Mouse (Mus musculus): ENCODE data around the gene Set. TPM values are rescaled to one million over a fixed set of nuclear protein-coding genes. Genes with fewer than 3 reads are reported as not detected.
A peak's percentile ranks its signal among the peaks of the same experiment; 100 is the strongest.

Gene Set
- polyA plus RNA-seq, 1 experiment from 2014 or later, result 659 TPM

- Histone ChIP-seq H3K36me3 (ENCODE audit: control insufficient read depth, insufficient read depth, low read length) (peaks cover 26% of the 10 kb centered on the region), H3K27me3 (replicated peaks; ENCODE audit: control insufficient read depth, insufficient read depth, low read length) (no peaks in the 10 kb centered on the region), H3K4me3 (ENCODE audit: low read depth, low read length) (no peak overlapping the region), H3K4me2 (no peak overlapping the region), H3K9me3 (ENCODE audit: control insufficient read depth, low read length) (no peaks in the 10 kb centered on the region), H3K27ac (ENCODE audit: low read depth, low read length) (no peak overlapping the region), H3K9ac (ENCODE audit: low read depth, low read length) (no peak overlapping the region), H3K4me1 (replicated peaks; ENCODE audit: control insufficient read depth, insufficient read depth, low read length) (peaks cover 14% of the 10 kb centered on the region)
- ATAC-seq (replicated peaks; ENCODE audit: low FRiP score) (no peak), DNase-seq (ENCODE audit: low spot score) (no peak)
- WGBS, result 71% methylated on average over 4 of the region's 4 CpGs
These were observed 51.1 kb downstream of the Set start for GRCm38 (mm10) chr2:30108260-30108659.

GRCm38 (mm10) chr2:30111500-30111899 lies 54.3 kb downstream of the Set start:
- ATAC-seq (replicated peaks; ENCODE audit: low FRiP score) (peak; percentile 84), DNase-seq (ENCODE audit: low spot score) (no peak)
- H3K9ac ChIP-seq (ENCODE audit: low read depth, low read length), result no peak overlapping the region
- H3K4me3 ChIP-seq (ENCODE audit: low read depth, low read length), result no peak overlapping the region
- 38% methylated on average over 2 of the region's 2 CpGs for WGBS
- H3K9me3 ChIP-seq (ENCODE audit: control insufficient read depth, low read length), result no peaks in the 10 kb centered on the region
- no peaks in the 10 kb centered on the region for H3K27me3 ChIP-seq (replicated peaks; ENCODE audit: control insufficient read depth, insufficient read depth, low read length)
- H3K36me3 ChIP-seq (ENCODE audit: control insufficient read depth, insufficient read depth, low read length), result peaks cover 21% of the 10 kb centered on the region
- H3K27ac ChIP-seq (ENCODE audit: low read depth, low read length), result no peak overlapping the region
- peak overlapping the region; percentile 31; the same call in 1 of the 2 replicates for H3K4me2 ChIP-seq
- peaks cover 14% of the 10 kb centered on the region for H3K4me1 ChIP-seq (replicated peaks; ENCODE audit: control insufficient read depth, insufficient read depth, low read length)

GRCm38 (mm10) chr2:30112564-30112963 lies 55.4 kb downstream of the Set start:
- WGBS, result 53% methylated on average over 5 of the region's 5 CpGs
- H3K4me1 ChIP-seq (replicated peaks; ENCODE audit: control insufficient read depth, insufficient read depth, low read length), result peaks cover 14% of the 10 kb centered on the region
- no peak overlapping the region for H3K4me3 ChIP-seq (ENCODE audit: low read depth, low read length)
- no peak overlapping the region for H3K4me2 ChIP-seq
- no peak overlapping the region for H3K27ac ChIP-seq (ENCODE audit: low read depth, low read length)
- no peak for DNase-seq (ENCODE audit: low spot score)
- H3K9me3 ChIP-seq (ENCODE audit: control insufficient read depth, low read length), result no peaks in the 10 kb centered on the region
- no peak overlapping the region for H3K9ac ChIP-seq (ENCODE audit: low read depth, low read length)
- peaks cover 17% of the 10 kb centered on the region; the same call in 1 of the 2 replicates for H3K36me3 ChIP-seq (ENCODE audit: control insufficient read depth, insufficient read depth, low read length)
- no peaks in the 10 kb centered on the region for H3K27me3 ChIP-seq (replicated peaks; ENCODE audit: control insufficient read depth, insufficient read depth, low read length)
- 0 out of 2 replicates have a peak, but pooled peaks have one; percentile 18 for ATAC-seq (replicated peaks; ENCODE audit: low FRiP score)

- no peak for ATAC-seq (replicated peaks; ENCODE audit: low FRiP score)
These were observed 62.5 kb downstream of the Set start for GRCm38 (mm10) chr2:30119641-30120051.

GRCm38 (mm10) chr2:30120269-30120668 lies 63.1 kb downstream of the Set start:
- H3K9me3 ChIP-seq (ENCODE audit: control insufficient read depth, low read length), result no peaks in the 10 kb centered on the region
- H3K4me1 ChIP-seq (replicated peaks; ENCODE audit: control insufficient read depth, insufficient read depth, low read length), result peaks cover 11% of the 10 kb centered on the region
- H3K27me3 ChIP-seq (replicated peaks; ENCODE audit: control insufficient read depth, insufficient read depth, low read length), result no peaks in the 10 kb centered on the region
- no peak overlapping the region for H3K27ac ChIP-seq (ENCODE audit: low read depth, low read length)
- H3K36me3 ChIP-seq (ENCODE audit: control insufficient read depth, insufficient read depth, low read length), result no peaks in the 10 kb centered on the region
- DNase-seq (ENCODE audit: low spot score), result no peak
- H3K4me2 ChIP-seq, result no peak overlapping the region
- H3K4me3 ChIP-seq (ENCODE audit: low read depth, low read length), result no peak overlapping the region
- H3K9ac ChIP-seq (ENCODE audit: low read depth, low read length), result no peak overlapping the region
- no peak for ATAC-seq (replicated peaks; ENCODE audit: low FRiP score)
- 83% methylated on average over 4 of the region's 4 CpGs for WGBS

More at GRCm38 (mm10) chr2:30119641-30120051, 62.5 kb downstream of the Set start:
- no peaks in the 10 kb centered on the region for H3K27me3 ChIP-seq (replicated peaks; ENCODE audit: control insufficient read depth, insufficient read depth, low read length)
- WGBS, result 53% methylated on average over 6 of the region's 6 CpGs
- H3K36me3 ChIP-seq (ENCODE audit: control insufficient read depth, insufficient read depth, low read length), result no peaks in the 10 kb centered on the region
- H3K4me1 ChIP-seq (replicated peaks; ENCODE audit: control insufficient read depth, insufficient read depth, low read length), result peaks cover 8% of the 10 kb centered on the region
- H3K4me3 ChIP-seq (ENCODE audit: low read depth, low read length), result no peak overlapping the region
- no peak overlapping the region for H3K27ac ChIP-seq (ENCODE audit: low read depth, low read length)
- DNase-seq (ENCODE audit: low spot score), result no peak
- no peak overlapping the region for H3K9ac ChIP-seq (ENCODE audit: low read depth, low read length)
- H3K9me3 ChIP-seq (ENCODE audit: control insufficient read depth, low read length), result no peaks in the 10 kb centered on the region
- H3K4me2 ChIP-seq, result no peak overlapping the region

Other genes with a start within 250 kb of the Set start
- 21.1 TPM in 2 replicates for gene Urm1, start 237.3 kb upstream of the Set start, polyA plus RNA-seq (2014; fragmentation: Nextera tagmentation; extraction: Ambion mirVana)
- 49.0 and 54.3 TPM in 2 replicates for gene Cercam, start 188.2 kb upstream of the Set start, polyA plus RNA-seq (2014; fragmentation: Nextera tagmentation; extraction: Ambion mirVana)
- 81.7 and 83.4 TPM in 2 replicates for gene Odf2, start 168.2 kb upstream of the Set start, polyA plus RNA-seq (2014; fragmentation: Nextera tagmentation; extraction: Ambion mirVana)
- gene Gle1, start 122.0 kb upstream of the Set start, polyA plus RNA-seq (2014; fragmentation: Nextera tagmentation; extraction: Ambion mirVana), result 58.0 and 62.8 TPM in 2 replicates
- gene Sptan1, start 91.8 kb upstream of the Set start, polyA plus RNA-seq (2014; fragmentation: Nextera tagmentation; extraction: Ambion mirVana), result 40.4 and 50.2 TPM in 2 replicates
- 22.1 and 25.1 TPM in 2 replicates for gene Wdr34, start 8.5 kb upstream of the Set start, polyA plus RNA-seq (2014; fragmentation: Nextera tagmentation; extraction: Ambion mirVana)
- 9.6 and 10.2 TPM in 2 replicates for gene Pkn3, start 20.3 kb downstream of the Set start, polyA plus RNA-seq (2014; fragmentation: Nextera tagmentation; extraction: Ambion mirVana)
- 51.9 and 53.7 TPM in 2 replicates for gene Zdhhc12, start 36.3 kb downstream of the Set start, polyA plus RNA-seq (2014; fragmentation: Nextera tagmentation; extraction: Ambion mirVana)
- gene Zer1, start 67.2 kb downstream of the Set start, polyA plus RNA-seq (2014; fragmentation: Nextera tagmentation; extraction: Ambion mirVana), result 4.7 and 6.2 TPM in 2 replicates
- gene Tbc1d13, start 76.4 kb downstream of the Set start, polyA plus RNA-seq (2014; fragmentation: Nextera tagmentation; extraction: Ambion mirVana), result 6.9 and 9.2 TPM in 2 replicates
- gene Endog, start 114.1 kb downstream of the Set start, polyA plus RNA-seq (2014; fragmentation: Nextera tagmentation; extraction: Ambion mirVana), result 27.1 and 29.1 TPM in 2 replicates
- gene Spout1, start 121.1 kb downstream of the Set start, polyA plus RNA-seq (2014; fragmentation: Nextera tagmentation; extraction: Ambion mirVana), result 85.0 and 87.2 TPM in 2 replicates
- gene Kyat1, start 148.5 kb downstream of the Set start, polyA plus RNA-seq (2014; fragmentation: Nextera tagmentation; extraction: Ambion mirVana), result 17.7 and 18.2 TPM in 2 replicates
- gene Lrrc8a, start 180.3 kb downstream of the Set start, polyA plus RNA-seq (2014; fragmentation: Nextera tagmentation; extraction: Ambion mirVana), result 21.4 and 21.7 TPM in 2 replicates
- gene Gm28035, start 183.2 kb downstream of the Set start, polyA plus RNA-seq (2014; fragmentation: Nextera tagmentation; extraction: Ambion mirVana), result 0.16 and 0.23 TPM in 2 replicates
- gene Phyhd1, start 208.8 kb downstream of the Set start, polyA plus RNA-seq (2014; fragmentation: Nextera tagmentation; extraction: Ambion mirVana), result 10.5 and 11.7 TPM in 2 replicates
- not detected in 2 replicates for gene Gm28038, start 223.7 kb downstream of the Set start, polyA plus RNA-seq (2014; fragmentation: Nextera tagmentation; extraction: Ambion mirVana)
- gene Dolk, start 229.0 kb downstream of the Set start, polyA plus RNA-seq (2014; fragmentation: Nextera tagmentation; extraction: Ambion mirVana), result 24.2 and 25.6 TPM in 2 replicates
- gene Nup188, start 229.0 kb downstream of the Set start, polyA plus RNA-seq (2014; fragmentation: Nextera tagmentation; extraction: Ambion mirVana), result 60.1 and 64.5 TPM in 2 replicates

Measured in liver, embryonic 11.5 days (tissue).